Comparison of ENCODE assay signal across 10 mouse cellular contexts in genomic region chr4:107502601-107503051, GRCm38 (mm10).
DNase-seq lines count a peak whose midpoint lies in the region; ATAC-seq and TF ChIP-seq lines count a peak whose summit lies in the region.
"Had no signal": no experiment of that assay in that cellular context is flagged by ENCODE, and none has a peak within 500 bp of the region (broad histone marks: within the 10 kb centered on the region; RNA-seq: fewer than 3 reads in every experiment).

No protein-coding gene starts in this region.

- H3K4me1 ChIP-seq in heart, embryonic 15.5 days (replicated peaks): peaks cover 6% of the 10 kb centered on the region
- peaks cover 9% of the 10 kb centered on the region; the same call in 1 of the 2 replicates for H3K4me1 ChIP-seq in heart, embryonic 11.5 days (ENCODE audit: control insufficient read depth, insufficient read depth, low read length)
- peaks cover 27% of the 10 kb centered on the region for H3K4me1 ChIP-seq in embryonic facial prominence, embryonic 14.5 days (ENCODE audit: control insufficient read depth, insufficient read depth, low read length)
- H3K4me1 ChIP-seq in limb, embryonic 14.5 days (ENCODE audit: control insufficient read depth, insufficient read depth, low read length): peaks cover 20% of the 10 kb centered on the region

- no peaks in the 10 kb centered on the region for H3K36me3 ChIP-seq in heart, embryonic 15.5 days
- H3K36me3 ChIP-seq in heart, embryonic 11.5 days (ENCODE audit: control insufficient read depth, insufficient read depth, low read length): no peaks in the 10 kb centered on the region
- no peaks in the 10 kb centered on the region for H3K36me3 ChIP-seq in embryonic facial prominence, embryonic 14.5 days (ENCODE audit: control insufficient read depth, insufficient read depth, low read length)
- H3K36me3 ChIP-seq in limb, embryonic 14.5 days (ENCODE audit: control insufficient read depth, insufficient read depth, low read length): no peaks in the 10 kb centered on the region

- 43% methylated on average over 10 of the region's 10 CpGs for WGBS in heart, embryonic 15.5 days
- WGBS in heart, embryonic 11.5 days (ENCODE audit: insufficient replicate concordance): 62% methylated on average over 10 of the region's 10 CpGs
- WGBS in embryonic facial prominence, embryonic 14.5 days: 30% methylated on average over 10 of the region's 10 CpGs
- WGBS in limb, embryonic 14.5 days: 33% methylated on average over 10 of the region's 10 CpGs

- no peak overlapping the region for H3K27ac ChIP-seq in heart, embryonic 15.5 days
- no peak overlapping the region for H3K27ac ChIP-seq in heart, embryonic 11.5 days (ENCODE audit: low read depth, low read length)
- peak overlapping the region; percentile 54; the same call in 1 of the 2 replicates for H3K27ac ChIP-seq in embryonic facial prominence, embryonic 14.5 days (replicated peaks; ENCODE audit: low read depth, low read length)
- H3K27ac ChIP-seq in limb, embryonic 14.5 days (replicated peaks; ENCODE audit: low read depth, low read length): peak overlapping the region; percentile 73; the same call in 1 of the 2 replicates

- peaks cover 13% of the 10 kb centered on the region; the same call in 1 of the 2 replicates for H3K27me3 ChIP-seq in heart, embryonic 15.5 days
- H3K27me3 ChIP-seq in heart, embryonic 11.5 days (ENCODE audit: control insufficient read depth, insufficient read depth, low read length): 0 out of 2 replicates have a peak, but pooled peaks cover 2% of the 10 kb centered on the region
- no peaks in the 10 kb centered on the region for H3K27me3 ChIP-seq in embryonic facial prominence, embryonic 14.5 days (replicated peaks; ENCODE audit: control insufficient read depth, insufficient read depth, low read length)
- no peaks in the 10 kb centered on the region for H3K27me3 ChIP-seq in limb, embryonic 14.5 days (ENCODE audit: control insufficient read depth, insufficient read depth, low read length)

- peak; percentile 9 to 23 for DNase-seq in left cerebral cortex, adult 9 months (ENCODE audit: low spot score in 2 of 2)
- DNase-seq in left cerebral cortex, postnatal 36 days (ENCODE audit: low spot score in 2 of 2): no peak
- DNase-seq in embryonic facial prominence, embryonic 14.5 days (ENCODE audit: low spot score): peak; percentile 87
- peak; percentile 68 for DNase-seq in limb, embryonic 14.5 days (ENCODE audit: low spot score)
- DNase-seq in retina, postnatal 1 day: no peak
- DNase-seq in urinary bladder, postnatal 25 days (ENCODE audit: low spot score): no peak

- no peak overlapping the region for H3K9ac ChIP-seq in heart, embryonic 15.5 days
- no peak overlapping the region for H3K9ac ChIP-seq in heart, embryonic 11.5 days (ENCODE audit: low read depth, low read length)
- no peak overlapping the region for H3K9ac ChIP-seq in embryonic facial prominence, embryonic 14.5 days (ENCODE audit: low read depth, low read length)
- H3K9ac ChIP-seq in limb, embryonic 14.5 days (ENCODE audit: low read depth, low read length, severe bottlenecking): no peak overlapping the region

- no peak for TF ChIP-seq POLR2A in limb, embryonic 14.5 days (IDR thresholded peaks at IDR 0.05; ENCODE audit: borderline replicate concordance, extremely low read depth, insufficient read depth, insufficient read length)

- ATAC-seq in heart, embryonic 15.5 days (replicated peaks; ENCODE audit: insufficient number of reproducible peaks, insufficient read depth, low FRiP score, low read depth): no peak
- no peak for ATAC-seq in heart, embryonic 11.5 days (replicated peaks; ENCODE audit: insufficient number of reproducible peaks, low FRiP score, low TSS enrichment)
- no peak for ATAC-seq in embryonic facial prominence, embryonic 14.5 days (ENCODE audit: low read depth)
- peak; percentile 29; the same call in 1 of the 2 replicates for ATAC-seq in limb, embryonic 14.5 days (ENCODE audit: low FRiP score, low read depth)

- H3K9me3 ChIP-seq in heart, embryonic 15.5 days (replicated peaks): no peaks in the 10 kb centered on the region
- H3K9me3 ChIP-seq in heart, embryonic 11.5 days (replicated peaks; ENCODE audit: control insufficient read depth, low read length): no peaks in the 10 kb centered on the region
- no peaks in the 10 kb centered on the region for H3K9me3 ChIP-seq in embryonic facial prominence, embryonic 14.5 days (ENCODE audit: control insufficient read depth, low read length)
- no peaks in the 10 kb centered on the region for H3K9me3 ChIP-seq in limb, embryonic 14.5 days (ENCODE audit: control insufficient read depth, low read length)
- H3K9me3 ChIP-seq: megakaryocyte, embryonic 14.5 days had no signal

- intact Hi-C loops in left cerebral cortex, postnatal 36 days (cut with DNase I): no loop called here

- no peak overlapping the region for H3K4me3 ChIP-seq in heart, embryonic 15.5 days
- no peak overlapping the region for H3K4me3 ChIP-seq in heart, embryonic 11.5 days (ENCODE audit: low read depth, low read length)
- H3K4me3 ChIP-seq in embryonic facial prominence, embryonic 14.5 days (ENCODE audit: low read depth, low read length): no peak overlapping the region
- H3K4me3 ChIP-seq in limb, embryonic 14.5 days (replicated peaks; ENCODE audit: low read length): no peak overlapping the region
- H3K4me3 ChIP-seq: erythroblast, embryonic 14.5 days; megakaryocyte, embryonic 14.5 days had no signal

- 0 out of 2 replicates have a peak overlapping the region, but pooled peaks have one; percentile 15 for H3K4me2 ChIP-seq in heart, embryonic 15.5 days
- H3K4me2 ChIP-seq in heart, embryonic 11.5 days: no peak overlapping the region
- H3K4me2 ChIP-seq in embryonic facial prominence, embryonic 14.5 days (ENCODE audit: low read depth, low read length): peak overlapping the region; percentile 31; the same call in 1 of the 2 replicates
- H3K4me2 ChIP-seq in limb, embryonic 14.5 days (replicated peaks; ENCODE audit: low read depth, low read length, severe bottlenecking): no peak overlapping the region

Comparison
In these comparisons a context has a peak if more than half of its experiments do, and no peak if none do; other contexts are left out.
1. H3K4me2 ChIP-seq: peak in heart, embryonic 15.5 days (single experiment) and embryonic facial prominence, embryonic 14.5 days (single experiment); none in heart, embryonic 11.5 days (single experiment) and limb, embryonic 14.5 days (single experiment).
2. DNase-seq: peak in left cerebral cortex, adult 9 months (2 of 2), embryonic facial prominence, embryonic 14.5 days (single experiment) and limb, embryonic 14.5 days (single experiment); none in left cerebral cortex, postnatal 36 days (0 of 2), retina, postnatal 1 day (single experiment) and urinary bladder, postnatal 25 days (single experiment).
3. H3K27ac ChIP-seq: peak in embryonic facial prominence, embryonic 14.5 days (single experiment) and limb, embryonic 14.5 days (single experiment); none in heart, embryonic 15.5 days (single experiment) and heart, embryonic 11.5 days (single experiment).